Mouse (Mus musculus) MEL (cell line): ENCODE measurements around the gene Hipk4. TPM values are rescaled to one million over a fixed set of nuclear protein-coding genes. Genes with fewer than 3 reads are reported as not detected.

ENCODE experiments used
- DNase-seq: peaks from one replicate; pipeline ENCODE4 v3.0.0; 2011; ENCODE audit warnings: low read depth, low spot score
- H3K27ac ChIP-seq: 2 replicates; pipeline ENCODE4 v1.5.1; 2012; ENCODE audit warnings: low read depth, mild to moderate bottlenecking, control low read depth, low read length, moderate library complexity; ENCODE audit not compliant: control insufficient read depth
- H3K27me3 ChIP-seq, 2 experiments: fragments of 150-350 bp in 1 of 2; sonication (generic) in 1 of 2; 2 replicates each; pipeline ENCODE4 v1.6.1; 2012; ENCODE audit warnings: low read length in 2 of 2, mild to moderate bottlenecking in 2 of 2, improper control_type of control experiment in 1 of 2, moderate library complexity in 1 of 2; ENCODE audit not compliant: insufficient read depth in 2 of 2, control insufficient read depth in 1 of 2
- H3K36me3 ChIP-seq, 2 experiments: 2 replicates each; pipeline ENCODE4 v1.6.1; 2012 to 2014; ENCODE audit warnings: low read length in 2 of 2, improper control_type of control experiment in 1 of 2, inconsistent platforms in 1 of 2, mild to moderate bottlenecking in 1 of 2; ENCODE audit not compliant: insufficient read depth in 2 of 2, control insufficient read depth in 1 of 2
- H3K4me1 ChIP-seq, 2 experiments: fragments of 150-350 bp in 1 of 2; sonication (generic) in 1 of 2; 2 replicates each; pipeline ENCODE4 v1.6.1; 2012; ENCODE audit warnings: low read length in 2 of 2, improper control_type of control experiment in 1 of 2, mild to moderate bottlenecking in 1 of 2; ENCODE audit not compliant: insufficient read depth in 2 of 2, control insufficient read depth in 1 of 2
- H3K4me3 ChIP-seq, 2 experiments: fragments of 150-350 bp in 1 of 2; sonication (generic) in 1 of 2; 2 replicates each; pipeline ENCODE4 v1.5.1; 2012; ENCODE audit warnings: low read depth in 2 of 2, low read length in 2 of 2, mild to moderate bottlenecking in 2 of 2, moderate library complexity in 2 of 2, control low read depth in 1 of 2, improper control_type of control experiment in 1 of 2; ENCODE audit not compliant: control insufficient read depth in 1 of 2, insufficient read depth in 1 of 2
- H3K79me2 ChIP-seq: 2 replicates; pipeline ENCODE4 v1.6.1; 2012; ENCODE audit warnings: mild to moderate bottlenecking, low read length, moderate library complexity; ENCODE audit not compliant: control insufficient read depth, poor library complexity, insufficient read depth
- H3K9ac ChIP-seq: 2 replicates; pipeline ENCODE4 v1.6.1; 2012; ENCODE audit warnings: low read depth, mild to moderate bottlenecking, control low read depth, low read length, moderate library complexity; ENCODE audit not compliant: control insufficient read depth, poor library complexity, severe bottlenecking
- H3K9me3 ChIP-seq: fragments of 150-350 bp; sonication (generic); replicated peaks from 2 replicates; pipeline ENCODE4 v1.6.1; 2012; ENCODE audit warnings: mild to moderate bottlenecking, low read length, improper control_type of control experiment, moderate library complexity; ENCODE audit not compliant: insufficient read depth
- BHLHE40 ChIP-seq: IDR thresholded peaks from 2 replicates; pipeline ENCODE4 v1.6.1; 2012; ENCODE audit warnings: low read depth, mild to moderate bottlenecking, inconsistent platforms, low read length, improper control_type of control experiment, borderline replicate concordance
- CHD2 ChIP-seq: IDR thresholded peaks from 2 replicates; pipeline ENCODE4 v1.6.1; 2011; ENCODE audit warnings: low read length, improper control_type of control experiment
- E2F4 ChIP-seq: IDR thresholded peaks from 2 replicates; pipeline ENCODE4 v1.6.1; 2011; ENCODE audit warnings: low read depth, low read length, improper control_type of control experiment, borderline replicate concordance
- ELF1 ChIP-seq: IDR thresholded peaks from 2 replicates; pipeline ENCODE4 v1.6.1; 2014; ENCODE audit warnings: low read depth, mild to moderate bottlenecking, inconsistent platforms, low read length, improper control_type of control experiment, moderate library complexity
- EP300 ChIP-seq, 2 experiments: IDR thresholded peaks; 2 replicates each; pipeline ENCODE4 v1.6.1; 2011; ENCODE audit warnings: improper control_type of control experiment in 2 of 2, low read length in 2 of 2, low read depth in 1 of 2, mild to moderate bottlenecking in 1 of 2
- GABPA ChIP-seq: IDR thresholded peaks from 2 replicates; pipeline ENCODE4 v1.6.1; 2012; ENCODE audit warnings: low read depth, mild to moderate bottlenecking, inconsistent platforms, low read length, improper control_type of control experiment, moderate library complexity
- HCFC1 ChIP-seq: IDR thresholded peaks from 2 replicates; pipeline ENCODE4 v1.6.1; 2012; ENCODE audit warnings: low read depth, mild to moderate bottlenecking, inconsistent platforms, low read length, improper control_type of control experiment, moderate library complexity
- MAFK ChIP-seq: IDR thresholded peaks from 2 replicates; pipeline ENCODE4 v1.6.1; 2011; ENCODE audit warnings: low read depth, mild to moderate bottlenecking, low read length, improper control_type of control experiment, borderline replicate concordance
- MAZ ChIP-seq: IDR thresholded peaks from 2 replicates; pipeline ENCODE4 v1.6.1; 2012; ENCODE audit warnings: low read depth, mild to moderate bottlenecking, inconsistent platforms, low read length, improper control_type of control experiment
- MXI1 ChIP-seq: IDR thresholded peaks from 2 replicates; pipeline ENCODE4 v1.6.1; 2011; ENCODE audit warnings: mild to moderate bottlenecking, low read depth, low read length, improper control_type of control experiment
- MYC ChIP-seq: IDR thresholded peaks from 2 replicates; pipeline ENCODE4 v1.6.1; 2011; ENCODE audit warnings: low read depth, mild to moderate bottlenecking, low read length, improper control_type of control experiment, moderate library complexity
- POLR2A ChIP-seq, 2 experiments: IDR thresholded peaks; 2 replicates each; pipeline ENCODE4 v1.6.1; 2011 to 2012; ENCODE audit warnings: low read length in 2 of 2, mild to moderate bottlenecking in 2 of 2, control low read depth in 1 of 2, improper control_type of control experiment in 1 of 2, low read depth in 1 of 2, moderate library complexity in 1 of 2; ENCODE audit not compliant: control insufficient read depth in 1 of 2, insufficient read depth in 1 of 2, poor library complexity in 1 of 2
- POLR2AphosphoS2 ChIP-seq: IDR thresholded peaks from 2 replicates; pipeline ENCODE4 v1.6.1; 2011; ENCODE audit warnings: low read length, improper control_type of control experiment
- POLR2AphosphoS5 ChIP-seq: IDR thresholded peaks from 2 replicates; pipeline ENCODE4 v1.6.1; 2012; ENCODE audit warnings: low read depth, borderline replicate concordance, mild to moderate bottlenecking, inconsistent platforms, low read length, moderate library complexity, mixed read lengths
- RAD21 ChIP-seq: IDR thresholded peaks from 2 replicates; pipeline ENCODE4 v1.6.1; 2011; ENCODE audit warnings: mild to moderate bottlenecking, low read depth, low read length, improper control_type of control experiment
- SIN3A ChIP-seq: IDR thresholded peaks from 2 replicates; pipeline ENCODE4 v1.6.1; 2012; ENCODE audit warnings: low read length, improper control_type of control experiment, inconsistent platforms
- TAL1 ChIP-seq: IDR thresholded peaks from 2 replicates; pipeline ENCODE4 v1.6.1; 2012; ENCODE audit warnings: mild to moderate bottlenecking, inconsistent platforms, low read length, moderate library complexity, mixed read lengths
- UBTF ChIP-seq: IDR thresholded peaks from 2 replicates; pipeline ENCODE4 v1.6.1; 2012; ENCODE audit warnings: low read depth, mild to moderate bottlenecking, inconsistent platforms, low read length, improper control_type of control experiment, moderate library complexity, borderline replicate concordance; ENCODE audit not compliant: insufficient read depth
- USF1 ChIP-seq: IDR thresholded peaks from 2 replicates; pipeline ENCODE4 v1.6.1; 2014; ENCODE audit warnings: low read depth, mild to moderate bottlenecking, inconsistent platforms, low read length, improper control_type of control experiment, moderate library complexity
- USF2 ChIP-seq, 2 experiments: IDR thresholded peaks; 2 replicates each; pipeline ENCODE4 v1.6.1; 2011 to 2012; ENCODE audit warnings: improper control_type of control experiment in 2 of 2, low read length in 2 of 2, borderline replicate concordance in 1 of 2, inconsistent platforms in 1 of 2, low read depth in 1 of 2, mild to moderate bottlenecking in 1 of 2; ENCODE audit not compliant: insufficient read depth in 1 of 2
- ZC3H11A ChIP-seq: IDR thresholded peaks from 2 replicates; pipeline ENCODE4 v1.6.1; 2012; ENCODE audit warnings: low read depth, mild to moderate bottlenecking, inconsistent platforms, low read length, improper control_type of control experiment
- ZMIZ1 ChIP-seq: IDR thresholded peaks from 2 replicates; pipeline ENCODE4 v1.6.1; 2012; ENCODE audit warnings: low read depth, mild to moderate bottlenecking, inconsistent platforms, low read length, improper control_type of control experiment, moderate library complexity
- ZNF384 ChIP-seq: IDR thresholded peaks from 2 replicates; pipeline ENCODE4 v1.6.1; 2012; ENCODE audit warnings: low read depth, mild to moderate bottlenecking, inconsistent platforms, low read length, improper control_type of control experiment
- polyA plus RNA-seq, 2 experiments: library from polyadenylated mRNA; stranded (reverse) in 1 of 2; unstranded in 1 of 2; fragments of >175 nt in 1 of 2; fragments of >200 nt in 1 of 2; gene quantifications; 2 replicates each; pipeline versions ENCODE4 v1.2.1 to v1.2.4; 2012; ENCODE audit warnings: low replicate concordance in 2 of 2, low read depth in 1 of 2; ENCODE audit not compliant: insufficient read length in 2 of 2, insufficient read depth in 1 of 2, missing spikeins in 1 of 2
- total RNA-seq: library from RNA; depleted of rRNA; stranded (reverse); fragments of 300-350 nt; gene quantifications from 2 replicates; pipeline ENCODE4 v1.2.3, GENCODE M21; 2012

The Hipk4 gene
- total and polyA plus RNA-seq, 3 experiments: 0.26 TPM; not detected in 2

DNA sequence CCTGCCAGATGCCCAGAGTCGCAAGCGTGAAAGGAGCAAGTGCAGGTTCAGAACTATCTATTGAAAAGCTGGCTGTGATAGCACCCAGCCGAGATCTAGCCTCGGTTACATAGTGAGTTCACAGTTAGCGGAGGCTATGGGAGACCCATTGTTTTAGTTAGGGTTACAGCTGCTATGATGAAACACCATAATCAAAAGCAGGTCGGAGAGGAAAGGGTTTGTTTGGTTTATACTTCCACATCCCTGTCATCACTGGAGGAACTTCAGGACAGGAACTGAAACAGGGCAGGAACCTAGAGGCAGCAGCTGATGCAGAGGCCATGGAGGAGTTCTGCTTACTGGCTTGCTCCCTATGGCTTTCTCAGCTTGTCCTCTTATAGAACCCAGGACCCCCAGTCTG, 54.5 kb downstream of the Hipk4 start:
- no peak overlapping the region for H3K4me3 ChIP-seq

DNA sequence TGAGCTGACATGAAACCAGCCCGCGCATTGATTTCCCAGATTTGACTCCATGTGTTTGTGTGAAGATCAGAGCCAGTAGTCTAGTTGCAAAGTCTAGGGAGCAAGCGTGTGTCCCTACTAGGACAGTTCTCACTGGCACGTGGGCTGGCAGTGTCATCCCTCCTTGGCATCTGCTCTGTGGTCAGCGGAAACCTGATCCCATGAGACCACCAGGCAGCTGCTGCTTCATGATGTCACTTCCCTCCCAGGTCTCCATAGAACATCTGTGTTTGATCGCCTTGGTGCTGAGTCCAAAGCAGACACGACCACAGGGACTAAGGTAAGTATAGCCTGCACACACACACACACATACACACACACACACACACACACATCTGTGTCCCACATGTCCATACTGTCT, 55.4 kb downstream of the Hipk4 start:
- Histone ChIP-seq H3K79me2 (no peaks in the 10 kb centered on the region), H3K36me3 (peaks cover 0 to 8% of the 10 kb centered on the region in 2 experiments; a peak in 3 of 4 replicates), H3K27me3 (no peaks in the 10 kb centered on the region), H3K4me3 (no peak overlapping the region), H3K4me1 (no peaks in the 10 kb centered on the region), H3K27ac (no peak overlapping the region), H3K9me3 (no peaks in the 10 kb centered on the region), H3K9ac (no peak overlapping the region)
- TF ChIP-seq CHD2 (no peak), UBTF (no peak), E2F4 (no peak), USF1 (no peak), EP300 (IDR thresholded peaks at IDR 0.05; ENCODE audit: low read depth in 1 of 2, low read length in 2 of 2) (no peak), POLR2AphosphoS2 (no peak), MYC (no peak), HCFC1 (no peak), ZNF384 (no peak), MAZ (no peak), SIN3A (no peak), TAL1 (no peak), BHLHE40 (no peak), USF2 (IDR thresholded peaks at IDR 0.05; ENCODE audit: borderline replicate concordance in 1 of 2, insufficient read depth in 1 of 2, low read depth in 1 of 2, low read length in 2 of 2) (no peak), RAD21 (no peak), MAFK (no peak)
- no peak for DNase-seq

More for the DNA sequence above, 54.5 kb downstream of the Hipk4 start:
- no peaks in the 10 kb centered on the region for H3K4me1 ChIP-seq
- TF ChIP-seq UBTF: no peak
- no peak for TF ChIP-seq CHD2
- TF ChIP-seq USF1: no peak
- no peak for TF ChIP-seq ELF1
- TF ChIP-seq MXI1: no peak
- no peak for TF ChIP-seq GABPA
- no peak for TF ChIP-seq POLR2AphosphoS5
- TF ChIP-seq POLR2A (IDR thresholded peaks at IDR 0.05; ENCODE audit: control insufficient read depth in 1 of 2, insufficient read depth in 1 of 2, low read depth in 1 of 2, low read length in 2 of 2, poor library complexity in 1 of 2): no peak
- no peak for TF ChIP-seq USF2 (IDR thresholded peaks at IDR 0.05; ENCODE audit: borderline replicate concordance in 1 of 2, insufficient read depth in 1 of 2, low read depth in 1 of 2, low read length in 2 of 2)
- TF ChIP-seq E2F4: no peak
- no peak for TF ChIP-seq BHLHE40
- TF ChIP-seq ZC3H11A: no peak
- TF ChIP-seq MAZ: no peak
- TF ChIP-seq ZMIZ1: no peak
- no peak for TF ChIP-seq POLR2AphosphoS2
- no peaks in the 10 kb centered on the region for H3K27me3 ChIP-seq
- H3K9me3 ChIP-seq: no peaks in the 10 kb centered on the region
- H3K36me3 ChIP-seq: peaks cover 0 to 8% of the 10 kb centered on the region in 2 experiments; a peak in 3 of 4 replicates
- no peak for DNase-seq
- no peak overlapping the region for H3K9ac ChIP-seq
- no peaks in the 10 kb centered on the region for H3K79me2 ChIP-seq
- no peak overlapping the region for H3K27ac ChIP-seq
